Comparison of ENCODE assay signal across 7 mouse cellular contexts in the genomic region with DNA sequence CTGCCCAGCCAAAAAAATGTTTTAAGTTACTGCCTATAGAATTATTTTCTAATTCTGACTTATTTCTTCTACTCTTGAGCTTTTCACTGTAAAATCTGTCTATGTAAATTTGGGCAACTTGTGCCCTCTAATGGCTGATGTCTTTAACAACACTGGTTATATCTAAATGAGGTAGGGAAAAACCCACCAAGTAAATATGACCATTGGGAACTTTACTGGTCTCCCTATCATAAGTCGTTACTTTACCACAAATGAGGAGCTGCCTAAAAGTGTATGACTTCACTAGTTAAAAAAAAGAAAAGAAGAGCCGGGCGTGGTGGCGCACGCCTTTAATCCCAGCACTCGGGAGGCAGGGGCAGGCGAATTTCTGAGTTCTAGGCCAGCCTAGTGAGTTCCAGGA. TPM values are rescaled to one million over a fixed set of nuclear protein-coding genes. Genes with fewer than 3 reads are reported as not detected.
A peak's percentile ranks its signal among the peaks of the same experiment; 100 is the strongest.
DNase-seq lines count a peak whose midpoint lies in the region; ATAC-seq lines count a peak whose summit lies in the region.

No protein-coding gene starts in this region.

- H3K9ac ChIP-seq in neural tube, embryonic 12.5 days, result no peak overlapping the region

- peak overlapping the region; percentile 61 for H3K4me2 ChIP-seq in neural tube, embryonic 12.5 days (replicated peaks)

- H3K4me3 ChIP-seq in megakaryocyte, embryonic 14.5 days (replicated peaks), result peak overlapping the region; percentile 98
- H3K4me3 ChIP-seq in embryonic facial prominence, embryonic 10.5 days, result peak overlapping the region; percentile 96
- H3K4me3 ChIP-seq in neural tube, embryonic 12.5 days, result peak overlapping the region; percentile 25

- no peak for ATAC-seq in megakaryocyte, adult 5-6 weeks (ENCODE audit: poor library complexity, severe bottlenecking)
- ATAC-seq in neural tube, embryonic 12.5 days (ENCODE audit: low FRiP score, low read depth), result no peak
- no peak for ATAC-seq in megakaryocyte-erythroid progenitor cell, adult 5-6 weeks (replicated peaks; ENCODE audit: low FRiP score, low TSS enrichment, poor library complexity, severe bottlenecking)

- DNase-seq in embryonic facial prominence, embryonic 10.5 days (ENCODE audit: low spot score), result no peak
- DNase-seq in induced T-regulatory cell, adult 2 months (ENCODE audit: low read depth), result peak; percentile 79
- no peak for DNase-seq in adrenal gland, postnatal 10 days

- no peaks in the 10 kb centered on the region for H3K9me3 ChIP-seq in megakaryocyte, embryonic 14.5 days
- no peaks in the 10 kb centered on the region for H3K9me3 ChIP-seq in embryonic facial prominence, embryonic 10.5 days
- H3K9me3 ChIP-seq in neural tube, embryonic 12.5 days, result no peaks in the 10 kb centered on the region

- H3K4me1 ChIP-seq in megakaryocyte, embryonic 14.5 days, result peaks cover 58% of the 10 kb centered on the region
- H3K4me1 ChIP-seq in embryonic facial prominence, embryonic 10.5 days, result peaks cover 29% of the 10 kb centered on the region
- peaks cover 36% of the 10 kb centered on the region for H3K4me1 ChIP-seq in neural tube, embryonic 12.5 days

- no peak overlapping the region for H3K27ac ChIP-seq in embryonic facial prominence, embryonic 10.5 days (replicated peaks)
- H3K27ac ChIP-seq in neural tube, embryonic 12.5 days, result no peak overlapping the region

- no peaks in the 10 kb centered on the region for H3K27me3 ChIP-seq in megakaryocyte, embryonic 14.5 days (replicated peaks)
- no peaks in the 10 kb centered on the region for H3K27me3 ChIP-seq in embryonic facial prominence, embryonic 10.5 days (replicated peaks; ENCODE audit: low read depth, poor library complexity, severe bottlenecking)
- H3K27me3 ChIP-seq in neural tube, embryonic 12.5 days (replicated peaks), result no peaks in the 10 kb centered on the region

- 85% methylated on average over 7 of the region's 7 CpGs for WGBS in embryonic facial prominence, embryonic 10.5 days
- 85% methylated on average over 7 of the region's 7 CpGs for WGBS in neural tube, embryonic 12.5 days

- peaks cover 54% of the 10 kb centered on the region for H3K36me3 ChIP-seq in megakaryocyte, embryonic 14.5 days (replicated peaks; ENCODE audit: low read length)
- peaks cover 53% of the 10 kb centered on the region for H3K36me3 ChIP-seq in embryonic facial prominence, embryonic 10.5 days (replicated peaks)
- peaks cover 44% of the 10 kb centered on the region for H3K36me3 ChIP-seq in neural tube, embryonic 12.5 days

RNA-seq across cellular contexts. Expression of a gene that starts 2.8 kb away (rescaled TPM):
- polyA plus RNA-seq in megakaryocyte, embryonic 14.5 days (2012; ENCODE audit: insufficient read depth, low replicate concordance), result 752 and 2,061 TPM in 2 replicates
- 3,482 and 3,921 TPM in 2 replicates for total RNA-seq in megakaryocyte, adult 5-6 weeks (2015)
- total RNA-seq in megakaryocyte, adult 5-6 weeks (2017), result 2,689 and 3,338 TPM in 2 replicates
- 2,636 and 2,772 TPM in 2 replicates for polyA plus RNA-seq in embryonic facial prominence, embryonic 10.5 days (2016; fragmentation: Nextera tagmentation; extraction: Ambion mirVana)
- 3,506 and 3,654 TPM in 2 replicates for polyA plus RNA-seq in neural tube, embryonic 12.5 days (2016; fragmentation: Nextera tagmentation; extraction: Ambion mirVana)
- total RNA-seq in adrenal gland, postnatal 10 days (2021), result 100 to 1,000 TPM; 809 to 834 TPM
- 737 and 1,041 TPM in 2 replicates for total RNA-seq in megakaryocyte-erythroid progenitor cell, adult 5-6 weeks (2014; fragmentation: Nextera tagmentation)
- total RNA-seq in megakaryocyte-erythroid progenitor cell, adult 5-6 weeks (2017), result 1,518 and 1,745 TPM in 2 replicates

RNA-seq across cellular contexts. Expression of a gene that starts 40.0 kb away (rescaled TPM):
- polyA plus RNA-seq in megakaryocyte, embryonic 14.5 days (2012; ENCODE audit: insufficient read depth, low replicate concordance), result 8.2 and 18.2 TPM in 2 replicates
- total RNA-seq in megakaryocyte, adult 5-6 weeks (2015), result 18.1 and 21.1 TPM in 2 replicates
- total RNA-seq in megakaryocyte, adult 5-6 weeks (2017), result 24.8 and 34.9 TPM in 2 replicates
- 45.4 and 46.8 TPM in 2 replicates for polyA plus RNA-seq in embryonic facial prominence, embryonic 10.5 days (2016; fragmentation: Nextera tagmentation; extraction: Ambion mirVana)
- 37.6 and 40.5 TPM in 2 replicates for polyA plus RNA-seq in neural tube, embryonic 12.5 days (2016; fragmentation: Nextera tagmentation; extraction: Ambion mirVana)
- total RNA-seq in adrenal gland, postnatal 10 days (2021), result 10 to 100 TPM; 21.7 to 22.6 TPM
- total RNA-seq in megakaryocyte-erythroid progenitor cell, adult 5-6 weeks (2014; fragmentation: Nextera tagmentation), result 22.0 and 23.2 TPM in 2 replicates
- total RNA-seq in megakaryocyte-erythroid progenitor cell, adult 5-6 weeks (2017), result 37.6 and 45.7 TPM in 2 replicates

Comparison
In these comparisons a context has a peak if more than half of its experiments do, and no peak if none do; other contexts are left out.
1. H3K4me3 ChIP-seq: peak in every context shown above with its lines; median percentile 98 in megakaryocyte, embryonic 14.5 days; 96 in embryonic facial prominence, embryonic 10.5 days; 25 in neural tube, embryonic 12.5 days.